Mouse (Mus musculus) cerebellum, postnatal 14 days (tissue): Measurements from ENCODE around the gene Ralgps1.

Experiments
- DNase-seq, 2 experiments: peaks; one replicate each; pipeline ENCODE4 v3.0.0; 2021; ENCODE audit warnings: mixed read lengths in 2 of 2

Ralgps1 gene

GRCm38 (mm10) chr2:33274719-33275490 is 96.4 kb downstream of the Ralgps1 start:
- DNase-seq = no peak

DNA sequence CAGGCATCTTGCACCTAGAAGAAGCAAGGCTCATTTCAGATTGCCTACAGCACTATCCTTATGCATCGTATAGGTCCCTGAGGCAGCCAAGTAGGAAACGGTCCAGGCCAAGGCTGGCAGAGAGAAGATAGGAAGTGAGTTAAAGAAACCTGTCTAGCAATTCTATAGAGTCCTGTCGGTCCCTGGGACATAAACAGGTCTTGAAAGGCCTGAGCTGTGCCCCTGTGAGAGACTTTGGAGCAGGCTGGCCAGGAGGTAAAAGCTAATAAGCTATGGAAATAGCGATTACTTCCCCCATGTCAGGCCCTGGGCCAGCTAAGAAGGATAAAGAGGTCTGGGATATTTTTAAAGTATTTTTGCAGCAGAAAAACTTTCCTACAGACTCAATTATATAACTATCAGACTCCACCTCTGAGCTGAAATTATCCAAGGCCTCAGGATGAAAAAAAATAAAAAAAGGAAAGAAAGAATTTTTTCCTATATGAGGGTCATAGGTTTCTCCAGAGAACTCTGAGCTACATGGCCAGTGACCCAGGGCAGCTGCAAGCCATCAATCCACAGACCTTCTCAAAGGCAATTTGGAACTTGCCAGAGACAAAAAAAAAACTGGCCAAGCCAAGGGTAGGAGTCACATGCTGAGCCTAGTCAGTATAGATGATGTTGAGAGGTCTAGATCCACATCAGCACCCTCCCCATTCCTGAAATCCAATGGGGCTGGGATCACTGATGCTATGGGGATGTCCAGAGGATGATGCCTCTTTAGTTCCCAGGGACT is 98.4 kb downstream of the Ralgps1 start:
- DNase-seq = no peak

DNA sequence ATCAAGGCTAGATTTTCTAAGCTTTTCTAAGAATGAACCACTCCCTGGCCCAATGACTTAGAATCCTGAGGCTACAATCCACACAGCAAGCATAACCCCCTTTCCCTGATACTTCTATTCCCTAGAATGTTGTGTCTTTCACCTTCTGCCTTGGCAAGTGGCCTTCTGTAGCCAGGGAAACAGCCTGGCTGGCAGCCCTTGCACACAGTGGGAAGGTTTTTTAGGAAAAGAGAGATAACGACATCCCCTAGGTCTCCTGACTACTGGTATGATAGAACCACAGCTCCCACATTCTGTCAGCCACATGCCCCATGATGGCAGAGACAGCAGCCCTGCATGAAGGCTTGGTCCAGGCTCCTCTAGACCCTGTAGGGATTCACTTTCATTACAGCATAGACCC is 99.8 kb downstream of the Ralgps1 start:
- DNase-seq = peak; percentile 42 to 55

GRCm38 (mm10) chr2:33270569-33270968 is 100.7 kb downstream of the Ralgps1 start:
- no peak for DNase-seq

GRCm38 (mm10) chr2:33269132-33269493 is 102.2 kb downstream of the Ralgps1 start:
- DNase-seq = peak; percentile 38 to 51

- no peak for DNase-seq
These were observed 102.7 kb downstream of the Ralgps1 start for GRCm38 (mm10) chr2:33268384-33269131.

DNA sequence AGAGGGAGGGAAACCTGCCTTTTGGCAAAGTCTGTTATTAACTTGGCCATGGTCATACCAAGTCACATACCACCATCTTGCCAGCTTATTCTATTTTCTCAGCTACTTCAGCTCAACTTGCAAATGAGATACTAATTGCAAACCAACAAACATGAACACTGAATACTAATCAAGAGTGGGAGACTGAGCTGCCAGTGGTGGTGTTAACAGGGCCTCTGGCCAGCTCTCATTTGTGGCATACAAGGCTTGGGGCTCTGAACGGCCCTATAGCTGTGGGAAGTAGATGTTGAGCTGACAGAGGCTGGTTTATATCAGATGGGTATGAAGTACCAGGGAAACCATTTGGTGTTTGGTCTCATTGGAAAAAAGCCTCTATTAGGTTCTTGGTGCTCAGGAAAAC is 104.2 kb downstream of the Ralgps1 start:
- no peak for DNase-seq

DNA sequence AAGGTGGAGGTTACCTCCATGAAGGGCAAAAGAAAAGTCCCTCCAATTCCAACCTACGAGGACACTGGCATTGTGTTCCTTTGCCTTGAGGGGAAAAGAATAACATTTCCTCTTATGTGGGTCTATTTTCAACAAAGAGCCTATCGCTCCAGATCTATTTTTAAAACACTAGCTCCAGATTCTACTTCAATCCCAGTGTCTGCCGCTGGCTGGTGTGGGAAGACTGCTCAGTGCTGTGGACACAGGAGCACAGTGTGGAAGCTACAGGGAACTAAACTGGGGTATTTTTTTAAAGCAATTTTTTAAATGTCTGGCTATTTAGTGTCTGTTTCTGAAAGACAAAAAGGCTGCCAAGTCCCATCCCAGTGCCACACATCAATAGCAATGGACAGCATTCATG is 105.5 kb downstream of the Ralgps1 start:
- DNase-seq = no peak

DNA sequence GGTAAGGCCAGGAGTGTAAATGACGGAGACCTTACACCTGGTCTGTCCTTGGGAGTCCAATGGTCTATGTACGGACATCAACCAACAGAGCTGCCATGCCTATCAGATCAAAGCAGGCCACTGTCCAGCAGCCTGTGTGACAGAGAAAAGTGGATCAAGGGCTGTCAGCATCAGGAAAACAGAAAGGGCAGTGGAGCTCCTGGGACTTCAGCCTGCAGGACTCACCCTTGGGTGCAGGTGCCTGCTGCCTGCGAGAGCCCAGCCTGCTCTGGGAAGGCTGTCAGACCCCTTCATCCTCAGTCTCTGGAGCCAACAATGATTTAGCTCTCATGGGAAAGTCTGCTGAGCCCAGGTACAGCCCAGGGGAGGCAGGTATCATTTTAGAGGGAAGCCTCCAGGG is 109.8 kb downstream of the Ralgps1 start:
- no peak for DNase-seq

DNA sequence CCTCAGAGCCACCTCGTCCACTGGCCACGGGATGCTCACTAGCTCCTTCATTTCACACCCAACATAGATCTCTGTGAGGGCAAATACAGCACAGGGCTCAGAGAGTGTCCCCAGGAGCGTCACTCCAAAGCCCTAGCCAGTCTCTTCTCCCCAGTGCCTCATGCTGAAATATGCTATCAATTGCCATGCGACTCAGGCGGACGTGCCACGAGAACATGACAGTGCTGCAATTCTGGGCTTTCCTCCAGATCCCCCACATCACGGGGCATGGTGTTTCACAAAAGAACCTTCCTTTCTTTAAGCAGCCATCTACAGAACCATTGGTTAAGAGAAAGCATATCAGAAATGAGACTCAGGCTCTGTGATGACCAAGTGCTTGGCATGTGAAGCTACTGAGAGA is 110.5 kb downstream of the Ralgps1 start:
- DNase-seq = peak; percentile 46 to 64

GRCm38 (mm10) chr2:33256769-33257537 is 114.3 kb downstream of the Ralgps1 start:
- DNase-seq = no peak

DNA sequence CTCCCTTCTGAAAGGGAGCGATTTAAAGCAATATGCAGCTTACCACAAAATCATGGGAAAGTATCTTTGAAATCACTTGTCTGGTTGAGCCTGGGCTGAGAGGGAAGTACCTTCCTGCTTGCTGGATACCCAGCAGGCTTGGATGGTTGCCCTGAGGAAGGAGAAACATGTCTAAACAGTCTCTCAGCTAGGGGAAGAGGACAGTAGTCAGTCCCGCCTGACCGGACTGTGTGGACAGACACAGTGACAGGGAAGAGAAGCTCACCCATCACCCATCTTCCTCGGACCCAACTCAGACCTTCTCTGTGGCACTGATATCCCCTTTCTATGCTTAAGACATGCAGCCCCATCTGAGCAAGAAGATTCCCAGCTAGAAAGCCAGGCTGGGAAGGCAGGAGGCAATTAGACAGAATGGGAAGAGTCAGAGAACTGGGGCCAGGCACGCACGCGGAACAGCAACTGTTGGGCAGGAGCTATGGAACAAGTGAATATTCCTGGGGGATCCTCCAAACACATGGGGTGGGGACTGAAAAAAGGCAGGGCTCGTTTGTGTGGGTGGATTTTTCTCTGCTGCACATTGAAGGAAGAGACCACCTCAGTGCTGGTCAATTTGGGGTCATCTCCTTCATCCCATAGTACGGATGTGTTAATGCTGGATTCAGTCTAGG is 116.8 kb downstream of the Ralgps1 start:
- peak; percentile 55 to 66 for DNase-seq

DNA sequence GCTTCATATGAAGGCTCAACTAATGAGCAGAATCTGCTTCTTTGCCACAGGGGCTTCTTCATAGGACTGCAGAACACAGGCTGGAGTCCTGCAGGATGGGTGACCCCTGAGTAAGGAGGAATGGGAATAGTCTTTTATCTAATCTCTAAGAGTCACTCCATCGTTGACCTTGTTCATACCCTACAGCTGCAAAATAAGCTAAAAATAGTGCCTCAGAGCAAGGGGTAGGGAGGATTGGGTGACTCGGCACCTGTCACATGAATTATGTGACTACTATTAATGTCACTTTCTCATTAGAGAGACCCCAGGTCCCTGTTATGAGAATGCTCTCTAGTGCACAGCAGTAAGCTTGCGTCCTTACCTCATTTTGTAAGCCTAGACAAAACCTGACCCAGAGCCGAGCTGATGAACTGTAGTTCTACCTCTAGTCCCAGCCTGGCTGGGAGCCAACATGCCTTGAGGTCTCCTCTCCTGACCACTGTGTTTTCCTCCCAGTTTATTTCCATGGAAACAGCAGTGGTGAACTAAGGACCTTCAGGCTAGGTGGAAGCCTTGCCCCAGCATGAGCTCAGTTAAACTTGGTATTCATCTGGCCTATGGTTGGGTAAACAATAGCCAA is 117.6 kb downstream of the Ralgps1 start:
- DNase-seq = peak; percentile 38 to 44

DNA sequence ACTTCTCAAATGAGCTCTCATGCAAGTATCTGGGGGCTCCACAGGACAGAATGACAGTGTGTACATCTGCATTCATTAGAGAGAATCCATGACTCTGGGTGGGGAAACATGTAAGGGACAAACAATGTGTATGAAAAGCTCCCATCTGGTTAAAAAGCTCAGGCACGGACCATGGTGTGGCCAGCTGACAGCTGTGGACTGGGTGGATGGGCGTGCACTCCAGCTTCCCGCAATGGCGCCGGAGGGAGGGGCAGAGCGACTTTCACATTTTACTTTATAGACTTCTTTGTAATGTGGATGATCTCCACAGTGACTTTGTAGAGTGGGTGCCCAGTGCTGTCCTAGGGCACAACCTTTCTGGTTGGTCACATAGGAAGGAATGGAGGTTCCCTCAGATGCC is 118.5 kb downstream of the Ralgps1 start:
- no peak for DNase-seq

GRCm38 (mm10) chr2:33249922-33250633 is 121.2 kb downstream of the Ralgps1 start:
- DNase-seq = no peak

DNA sequence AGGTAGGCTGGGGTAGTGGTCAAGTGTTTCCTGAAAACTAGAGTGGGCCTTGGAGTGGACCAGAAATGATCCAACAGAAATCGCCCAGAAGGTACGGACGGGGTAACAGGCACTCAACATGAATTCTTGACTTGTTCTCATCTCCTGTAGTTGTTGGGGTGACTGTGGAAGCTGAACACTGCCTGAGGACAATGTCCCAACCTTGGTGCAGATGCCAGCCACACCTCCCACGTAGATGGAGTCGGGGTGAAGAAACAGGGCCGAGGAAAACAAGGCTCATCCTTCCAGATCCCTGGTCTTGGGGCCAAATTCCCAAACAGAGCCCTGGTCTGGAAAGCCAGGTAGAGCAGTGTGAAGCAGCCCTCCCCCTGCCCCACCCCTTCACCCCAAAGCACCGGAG is 122.7 kb downstream of the Ralgps1 start:
- DNase-seq = no peak

GRCm38 (mm10) chr2:33246841-33247240 is 124.4 kb downstream of the Ralgps1 start:
- no peak for DNase-seq

GRCm38 (mm10) chr2:33245350-33245749 is 125.9 kb downstream of the Ralgps1 start:
- DNase-seq = no peak

GRCm38 (mm10) chr2:33244880-33245279 is 126.4 kb downstream of the Ralgps1 start:
- no peak for DNase-seq

GRCm38 (mm10) chr2:33237581-33237980 is 133.7 kb downstream of the Ralgps1 start:
- DNase-seq = no peak

- DNase-seq = peak; percentile 45 to 49
These were observed 136.4 kb downstream of the Ralgps1 start for GRCm38 (mm10) chr2:33234848-33235247.
